Mouse (Mus musculus) skeletal muscle tissue, postnatal 0 days (tissue): ENCODE results near the gene Cast. TPM values are rescaled to one million over a fixed set of nuclear protein-coding genes. Genes with fewer than 3 reads are reported as not detected.

Source experiments
- polyA plus RNA-seq: library from polyadenylated mRNA; unstranded; fragments of >200 nt; fragmentation: Nextera tagmentation; extraction: Ambion mirVana; gene quantifications from 2 replicates; pipeline ENCODE4 v1.2.1, GENCODE M21; 2015

Cast gene
- 45.7 and 48.1 TPM in 2 replicates for polyA plus RNA-seq

DNA sequence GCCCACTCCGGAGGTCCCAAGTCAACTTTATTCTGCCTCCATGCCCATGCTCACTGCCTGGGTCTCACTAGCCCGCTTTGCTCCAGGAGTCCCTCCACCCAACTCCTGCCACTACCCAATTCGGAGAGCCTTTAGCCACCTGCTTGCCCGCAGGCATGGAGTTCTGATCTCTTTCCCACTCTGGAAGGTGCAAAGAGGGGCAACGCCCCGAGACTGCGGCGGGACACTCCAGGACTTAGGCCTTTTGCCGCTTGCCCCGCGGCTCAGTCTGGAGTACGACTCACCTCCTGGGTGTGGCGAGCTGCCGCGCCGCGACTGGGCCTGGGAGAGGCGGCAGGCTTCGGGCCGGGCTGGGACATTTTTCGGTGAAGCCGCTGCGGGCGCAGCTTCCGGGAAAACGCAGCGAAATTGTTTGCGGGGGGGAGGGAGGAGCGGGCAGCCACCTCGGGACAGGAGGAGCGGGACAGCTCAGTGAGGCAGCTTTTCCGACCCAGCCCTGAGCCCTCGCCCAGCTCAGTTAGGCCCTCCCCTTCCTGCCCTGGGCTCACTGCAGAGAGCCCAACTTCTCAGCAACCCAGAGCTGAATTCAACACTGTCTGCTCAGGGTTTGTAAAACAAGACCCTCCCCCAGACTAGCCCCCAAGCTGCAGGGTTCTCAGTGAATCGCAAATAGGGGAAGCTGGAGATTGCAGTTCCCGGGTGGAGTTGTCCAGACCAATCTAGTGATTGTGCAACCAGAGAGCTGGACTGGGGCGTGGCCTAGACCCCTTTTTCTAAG lies at the start of gene Cast:
Cast (minus strand) TSS at position 659 of the 778 bp plus-strand sequence.

Other genes starting within 250 kb of the Cast start
- 7.9 and 8.9 TPM in 2 replicates for gene Erap1, start 169.2 kb downstream of the Cast start, polyA plus RNA-seq